Mouse (Mus musculus): Measurements from ENCODE around the gene Olfr1497.
"Not testable (repeated sequence)": the region's sequence is repeated elsewhere in the genome, so short reads cannot be mapped to it uniquely, and the experiment has no call there.

The Olfr1497 gene

DNA sequence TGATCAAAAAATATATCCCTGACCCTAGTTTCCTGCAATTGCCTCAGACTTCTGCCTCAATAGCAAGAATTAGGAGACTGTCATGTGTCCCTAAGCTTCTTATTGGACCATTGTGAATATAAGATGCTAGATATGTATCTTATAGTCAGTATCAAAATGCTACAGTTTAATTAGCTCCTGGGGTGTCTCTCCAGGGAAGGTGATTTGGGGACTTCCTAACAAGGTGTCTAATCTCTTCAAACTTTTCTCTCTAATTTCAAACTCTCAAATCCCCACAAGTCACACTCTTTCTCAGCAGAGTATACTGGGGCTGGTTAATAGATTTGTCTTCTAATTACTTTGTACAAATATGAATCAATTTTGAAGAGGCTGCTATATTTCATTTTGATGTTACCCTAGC lies at the start of gene Olfr1497:
TSS of gene Olfr1497 (minus strand) at position 101 of the 400 bp plus-strand sequence.
- DNase-seq (ENCODE audit: low spot score in 2 of 2) = no peak

DNA sequence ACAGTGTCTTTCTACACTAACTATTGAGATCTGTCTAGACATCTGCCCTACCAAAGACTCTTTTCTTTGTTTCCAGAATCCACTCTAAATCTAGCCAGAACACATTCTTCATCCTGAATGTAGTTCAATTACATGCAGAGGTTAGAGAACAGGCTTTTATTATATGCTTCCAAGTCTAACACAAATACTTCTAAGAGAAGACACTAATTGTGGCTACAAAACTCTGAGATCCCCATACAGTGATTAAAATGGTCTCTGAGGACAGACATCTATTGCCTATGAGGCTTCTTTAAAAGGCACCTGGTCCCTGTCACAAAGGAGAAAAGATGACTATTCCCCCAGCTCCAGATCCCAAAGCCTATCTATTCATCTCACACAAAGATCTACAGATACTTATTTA lies 32.4 kb upstream of the Olfr1497 start, which contains the start of gene Olfr1500:
TSS of gene Olfr1500 (minus strand) at position 101 of the 400 bp plus-strand sequence.
- DNase-seq (ENCODE audit: low spot score in 2 of 2) = no peak

DNA sequence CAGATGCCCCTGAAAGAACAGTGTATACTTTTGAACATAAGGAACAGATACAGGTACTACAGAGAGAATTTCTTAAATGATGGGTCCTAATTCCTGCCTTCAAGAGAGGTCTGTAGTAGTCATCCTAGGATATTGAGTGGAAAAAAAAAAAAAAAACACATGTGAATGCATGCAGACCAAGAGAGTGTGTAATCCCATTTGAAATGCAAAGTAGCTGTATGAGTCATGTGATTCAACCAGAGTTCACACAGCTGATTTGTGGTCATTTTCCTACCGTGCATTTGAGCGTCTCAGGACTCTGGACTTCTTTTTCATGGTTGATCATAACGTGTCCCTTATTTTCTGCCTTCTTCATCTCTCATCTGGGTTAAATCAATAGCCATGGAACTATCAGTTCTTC lies 30.4 kb upstream of the Olfr1497 start:
- DNase-seq (ENCODE audit: low spot score in 2 of 2) = no peak

DNA sequence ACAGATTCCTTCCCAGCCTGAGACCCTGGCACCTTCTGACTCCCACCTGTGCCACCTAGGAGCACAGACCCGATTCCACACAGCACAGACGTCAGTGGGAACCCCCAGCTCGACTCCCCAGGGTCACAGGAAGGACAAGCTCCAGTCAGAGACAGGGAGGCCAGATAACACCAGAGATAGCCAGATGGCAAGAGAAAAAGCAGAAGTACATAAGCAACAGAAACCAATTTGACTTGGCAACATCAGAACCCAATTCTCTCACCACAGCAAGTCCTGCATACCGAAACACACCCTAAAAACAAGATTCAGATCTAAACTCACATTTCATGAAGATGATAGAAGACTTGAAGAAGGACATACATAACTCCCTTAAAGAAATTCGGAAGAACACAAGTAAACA lies 22.8 kb upstream of the Olfr1497 start:
- no peak for DNase-seq (ENCODE audit: low spot score in 2 of 2)

DNA sequence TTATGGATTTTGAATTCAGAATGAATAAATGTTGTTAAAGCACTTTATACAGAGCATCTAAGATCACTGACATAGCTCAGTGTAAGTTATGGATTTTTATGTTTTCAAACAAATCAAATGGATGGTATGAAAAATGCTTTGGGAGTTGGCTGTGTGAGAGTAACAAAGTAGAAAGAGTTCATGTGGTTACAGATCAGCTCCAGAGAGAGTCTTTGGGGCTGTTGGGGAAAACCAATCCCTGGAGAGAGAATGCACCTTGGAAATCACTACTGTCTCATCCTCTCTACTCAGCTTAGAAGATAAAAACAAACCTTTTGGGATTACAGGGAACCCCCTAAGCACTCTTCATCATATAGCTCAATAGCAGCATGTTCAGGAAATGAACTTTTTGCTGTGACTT lies 21.3 kb upstream of the Olfr1497 start, which contains the start of gene Olfr1499:
TSS of gene Olfr1499 (minus strand) at position 101 of the 400 bp plus-strand sequence.
- DNase-seq (ENCODE audit: low spot score in 2 of 2) = no peak

DNA sequence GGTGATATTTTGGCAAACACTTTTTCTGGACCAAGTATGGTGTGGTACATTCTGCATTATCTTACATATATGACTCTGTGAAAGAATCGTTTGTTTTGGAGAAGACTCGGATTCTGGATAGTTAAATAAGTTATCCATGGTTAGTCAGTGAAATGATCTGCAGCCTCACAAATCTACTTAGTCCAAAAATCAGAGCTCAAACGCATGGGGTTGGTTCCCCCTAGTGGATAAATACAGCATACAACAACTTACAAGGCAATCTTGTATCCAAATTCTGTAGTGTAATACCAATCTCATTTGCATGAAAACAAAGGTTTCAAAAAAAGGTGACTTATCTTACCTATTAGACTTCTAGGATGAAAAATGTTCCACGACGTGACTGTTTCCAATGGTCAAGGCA lies 20.8 kb upstream of the Olfr1497 start:
- no peak for DNase-seq (ENCODE audit: low spot score in 2 of 2)

DNA sequence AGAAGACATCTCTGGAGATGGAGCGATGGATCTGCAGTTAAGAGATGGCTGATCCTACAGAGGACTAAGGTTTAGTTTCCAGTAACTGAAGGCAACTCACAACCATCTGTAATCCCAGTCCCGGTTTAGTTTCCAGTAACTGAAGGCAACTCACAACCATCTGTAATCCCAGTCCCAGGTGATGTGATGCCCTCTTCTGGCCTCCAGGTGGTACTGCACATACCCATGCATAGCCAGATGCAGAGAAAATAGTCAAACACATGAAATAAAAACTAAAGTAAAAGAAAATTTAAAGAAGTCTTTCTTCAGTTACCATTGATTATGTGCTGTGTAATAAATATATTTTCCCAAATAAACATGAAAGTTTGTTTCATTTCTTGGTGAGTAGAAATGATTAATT lies 14.8 kb upstream of the Olfr1497 start:
- no peak for DNase-seq (ENCODE audit: low spot score in 2 of 2)

DNA sequence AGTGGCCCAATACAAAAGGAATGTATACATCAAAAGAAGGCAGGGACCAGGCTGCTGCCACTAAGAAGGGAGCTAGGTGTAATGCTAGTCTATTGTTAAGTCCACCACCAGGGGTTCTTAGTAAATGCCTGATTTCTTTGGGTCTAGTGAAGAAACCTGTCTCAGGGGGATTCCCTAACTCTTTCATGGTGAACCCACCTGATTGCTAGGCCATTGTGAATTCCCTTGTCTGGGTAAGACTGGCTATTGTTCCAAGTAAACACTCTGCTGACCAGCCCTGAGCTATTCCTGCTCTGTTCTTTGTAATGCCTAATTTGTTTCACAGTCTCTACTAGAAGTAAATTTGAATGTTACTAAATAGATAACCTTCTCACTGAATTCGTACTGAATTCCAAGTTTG lies 7.5 kb upstream of the Olfr1497 start:
- DNase-seq (ENCODE audit: low spot score in 2 of 2) = not testable (repeated sequence)

DNA sequence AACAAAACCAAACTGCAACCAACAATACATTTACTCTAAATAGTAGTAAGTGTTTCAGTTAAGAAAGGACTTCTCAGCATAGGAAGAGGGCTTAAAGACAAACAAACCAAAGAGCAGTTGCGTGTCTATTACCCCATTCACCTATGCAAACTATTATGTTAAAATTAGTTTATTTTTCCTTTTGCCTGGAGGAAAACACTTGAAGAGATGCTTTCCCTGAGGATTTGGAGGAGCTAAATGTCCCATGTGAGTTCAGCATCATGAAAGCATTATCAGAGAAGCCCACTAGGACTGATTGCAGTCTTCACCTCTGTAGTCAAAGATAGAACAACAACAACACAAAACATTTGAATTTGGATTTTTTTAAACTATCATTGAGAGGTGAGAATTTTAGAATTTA lies 20.4 kb downstream of the Olfr1497 start, which contains the start of gene Olfr1496:
TSS of gene Olfr1496 (plus strand) at position 301 of the 400 bp plus-strand sequence.
- DNase-seq (ENCODE audit: low spot score in 2 of 2) = no peak

DNA sequence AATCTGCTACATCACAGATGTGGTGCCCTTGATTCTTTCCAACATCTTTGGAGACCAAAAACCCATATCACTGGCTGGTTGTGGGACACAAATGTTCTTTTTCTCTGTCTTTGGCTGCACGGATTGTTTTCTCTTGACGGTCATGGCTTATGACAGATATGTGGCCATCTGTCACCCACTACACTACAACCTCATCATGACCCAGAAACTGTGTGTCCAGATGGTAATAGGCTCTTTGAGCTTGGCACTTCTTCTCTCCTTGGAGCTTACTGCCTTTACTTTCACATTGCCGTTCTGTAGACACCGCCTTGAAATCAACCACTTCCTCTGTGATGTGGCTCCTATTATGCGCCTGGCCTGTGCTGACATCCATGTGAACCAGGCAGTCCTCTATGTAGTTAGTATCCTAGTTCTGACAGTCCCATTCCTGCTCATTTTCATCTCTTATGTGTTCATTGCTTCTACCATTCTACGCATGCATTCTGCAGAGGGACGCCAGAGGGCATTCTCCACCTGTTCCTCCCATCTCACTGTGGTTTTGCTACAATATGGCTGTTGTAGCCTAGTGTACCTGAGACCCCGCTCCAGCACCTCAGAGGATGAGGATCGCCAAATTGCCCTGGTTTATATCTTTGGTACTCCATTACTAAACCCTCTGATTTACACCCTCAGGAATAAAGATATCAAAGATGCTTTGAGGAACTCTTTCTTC lies 29.3 kb downstream of the Olfr1497 start:
- no peak for DNase-seq (ENCODE audit: low spot score in 2 of 2)

DNA sequence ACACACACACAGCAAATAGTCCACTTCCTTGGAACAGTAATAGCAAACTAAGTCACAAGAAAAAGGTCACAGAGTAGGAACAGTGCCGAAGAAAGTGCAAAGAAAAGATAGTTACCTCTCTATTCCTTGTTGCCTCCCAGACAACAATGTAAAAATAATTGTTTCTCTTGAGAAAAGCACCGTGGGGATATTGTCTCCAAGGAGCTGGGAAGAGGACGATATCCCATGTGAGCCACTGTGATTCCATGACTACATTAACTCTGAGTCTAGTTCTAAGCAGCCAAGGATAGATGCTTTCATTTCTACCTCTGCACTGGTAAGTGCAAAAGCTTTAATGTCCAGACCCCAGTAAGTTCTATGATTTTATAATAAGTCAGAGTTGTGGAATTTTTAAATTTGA lies 33.7 kb downstream of the Olfr1497 start, which contains the start of gene Olfr1495:
TSS of gene Olfr1495 (plus strand) at position 301 of the 400 bp plus-strand sequence.
- DNase-seq (ENCODE audit: low spot score in 2 of 2) = no peak

DNA sequence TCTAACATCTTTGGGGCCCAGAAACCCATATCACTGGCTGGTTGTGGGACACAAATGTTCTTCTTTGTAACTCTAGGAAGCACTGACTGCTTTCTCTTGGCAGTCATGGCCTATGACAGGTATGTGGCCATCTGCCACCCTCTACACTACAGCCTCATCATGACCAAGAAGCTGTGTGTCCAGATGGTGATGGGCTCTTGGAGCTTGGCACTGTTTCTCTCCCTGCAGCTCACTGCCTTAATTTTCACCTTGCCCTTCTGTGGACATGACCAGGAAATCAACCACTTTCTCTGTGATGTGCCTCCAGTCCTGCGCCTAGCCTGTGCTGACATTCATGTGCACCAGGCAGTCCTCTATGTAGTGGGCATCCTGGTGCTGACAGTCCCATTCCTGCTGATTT lies 48.6 kb downstream of the Olfr1497 start:
- DNase-seq (ENCODE audit: low spot score in 2 of 2) = no peak

Measured in spleen, postnatal 10 days (tissue).